Mouse (Mus musculus) heart, adult 2 months (tissue): ENCODE measurements at regions not wholly inside any gene's neighbourhood (a gene's known extent, or its start where the extent isn't known, plus 50 kb on each side); places are given as distances from the start of the nearest gene placed in this dataset.

Experiments
- CTCF ChIP-seq: fragments of 200-600 bp; IDR thresholded peaks from 2 replicates; pipeline ENCODE4 v1.8.1; 2022; ENCODE audit warnings: antibody characterized with exemption, mild to moderate bottlenecking, moderate library complexity
- POLR2A ChIP-seq: fragments of 200-500 bp; IDR thresholded peaks from 2 replicates; pipeline ENCODE4 v1.6.1; 2011; ENCODE audit warnings: mild to moderate bottlenecking, low read depth, low read length, control low read depth; ENCODE audit not compliant: insufficient read depth

DNA sequence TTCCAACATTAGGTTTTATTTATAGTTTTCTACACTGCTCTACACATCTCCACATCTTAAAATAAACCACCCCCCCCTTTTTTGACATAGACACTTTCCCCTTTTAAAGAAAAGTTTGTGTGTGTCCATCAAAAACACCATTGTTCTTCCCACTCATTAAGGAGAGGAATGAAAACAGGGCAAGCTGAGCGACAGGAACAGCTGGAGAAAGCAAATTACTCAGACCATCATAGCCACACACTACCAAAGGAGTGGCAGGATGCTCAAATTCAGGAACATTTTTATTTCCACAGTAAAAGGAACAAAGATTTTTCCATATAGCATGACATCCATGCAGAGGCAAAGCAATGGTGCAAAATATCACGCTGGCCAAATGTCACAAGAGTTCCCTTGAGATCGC lies 198.6 kb downstream of the Gm11361 start:
- no peak for TF ChIP-seq CTCF
- TF ChIP-seq POLR2A, result no peak
